Mouse (Mus musculus): ENCODE data around the gene Dlk2.

The Dlk2 gene

DNA sequence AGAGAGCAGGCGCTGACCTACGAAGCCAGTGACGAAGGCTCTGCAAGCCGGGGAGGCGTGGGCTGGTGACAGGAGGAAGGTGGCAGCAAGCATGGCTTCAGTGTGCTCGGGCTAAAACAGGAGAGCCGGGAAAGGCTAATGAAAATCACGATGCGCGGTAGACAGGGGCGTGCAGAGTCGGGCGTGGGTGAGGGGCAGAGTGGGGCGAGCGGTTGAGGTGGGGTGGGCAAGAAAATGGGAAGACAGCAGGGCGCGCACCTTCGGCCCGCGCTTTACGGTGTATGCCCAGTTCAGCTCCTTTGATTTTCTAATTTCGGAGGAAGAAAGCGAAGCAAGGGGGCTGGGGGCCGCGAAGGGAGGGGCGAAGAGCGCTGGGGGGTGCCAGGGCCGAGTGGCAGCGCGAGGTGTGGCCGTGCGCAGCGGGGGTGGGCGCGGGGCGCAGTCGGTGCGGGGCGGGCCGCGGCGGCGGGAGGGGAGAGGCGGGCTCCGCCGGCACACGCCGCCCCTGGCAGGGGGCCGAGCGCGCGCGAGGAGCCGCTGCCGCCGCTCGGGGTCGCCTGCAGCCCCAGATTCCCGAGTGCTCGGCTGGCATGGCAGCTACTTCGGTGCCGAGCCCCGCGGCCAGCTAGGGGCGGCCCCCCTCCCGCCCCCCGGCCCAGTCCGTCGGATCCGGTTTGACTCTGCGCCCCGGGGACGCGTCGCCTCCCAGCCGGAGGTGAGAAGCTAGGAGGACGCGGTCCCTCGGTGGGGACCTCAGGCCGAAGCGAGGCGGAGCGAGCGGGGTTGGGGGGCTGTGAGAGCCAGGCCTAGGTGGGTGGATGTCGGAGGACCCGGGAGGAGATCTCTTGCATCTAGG is at the start of gene Dlk2:
Gene Dlk2 (plus strand): TSS at position 58 of the 856 bp plus-strand sequence.
- peak; percentile 57 for DNase-seq (ENCODE audit: low spot score)

GRCm38 (mm10) chr17:46247512-46248188 is 49.6 kb upstream of the Dlk2 start, which contains the start of the genes Polr1c and Yipf3:
Gene Polr1c, minus strand, starts transcription at chr17:46248054.
Gene Yipf3, plus strand, starts transcription at chr17:46248080.
- DNase-seq (ENCODE audit: low spot score): peak; percentile 95

GRCm38 (mm10) chr17:46248189-46248522 is 49.1 kb upstream of the Dlk2 start:
- DNase-seq (ENCODE audit: low spot score): no peak

- DNase-seq (ENCODE audit: low spot score): no peak
These were observed 46.0 kb upstream of the Dlk2 start for GRCm38 (mm10) chr17:46251174-46251573.

DNA sequence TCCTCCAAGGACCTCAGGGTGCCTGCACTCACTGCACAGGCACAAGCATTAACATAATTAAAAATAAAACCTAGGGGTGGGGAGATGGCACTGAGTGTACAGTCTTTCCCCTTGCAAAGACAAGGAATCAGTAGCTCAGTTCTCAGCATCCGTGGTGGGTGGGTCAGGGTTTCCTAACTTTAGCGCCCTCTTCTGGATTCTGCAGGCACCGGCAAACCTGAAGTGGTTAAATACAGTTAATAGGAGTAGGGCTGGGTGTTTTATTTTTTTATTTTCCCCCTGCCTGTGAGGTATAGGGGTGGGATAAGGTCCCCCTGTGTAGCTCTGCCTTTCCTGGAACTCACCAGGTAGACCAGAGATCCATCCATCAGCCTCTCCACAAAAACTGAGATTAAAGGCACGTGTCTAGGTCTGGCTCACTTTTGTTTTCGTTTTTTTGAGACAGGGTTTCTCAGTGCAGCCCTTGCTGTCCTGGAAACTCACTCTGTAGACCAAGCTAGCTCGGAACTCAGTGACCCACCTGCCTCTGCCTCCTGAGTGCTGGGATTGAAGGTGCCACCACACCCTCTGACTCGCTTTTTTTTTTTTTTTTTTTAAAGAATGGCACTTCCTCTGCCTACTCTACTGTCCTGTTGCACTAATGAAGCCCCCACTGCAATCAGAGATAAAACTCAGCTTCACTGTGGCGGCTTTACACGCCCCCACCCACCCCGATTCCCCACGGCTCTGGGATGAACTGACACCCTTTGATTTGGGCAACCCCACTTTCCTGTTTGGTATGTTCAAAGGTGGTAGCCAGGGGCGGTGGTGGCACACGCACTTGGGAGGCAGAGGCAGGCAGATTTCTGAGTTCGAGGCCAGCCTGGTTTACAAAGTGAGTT is 44.4 kb upstream of the Dlk2 start:
- peak; percentile 60 for DNase-seq (ENCODE audit: low spot score)

GRCm38 (mm10) chr17:46253452-46254084 is 43.7 kb upstream of the Dlk2 start, which contains the start of gene Lrrc73:
Gene Lrrc73, plus strand, starts transcription at chr17:46253531.
- DNase-seq (ENCODE audit: low spot score): peak; percentile 92

- DNase-seq (ENCODE audit: low spot score): no peak
These were observed 43.1 kb upstream of the Dlk2 start for GRCm38 (mm10) chr17:46254106-46254505.

DNA sequence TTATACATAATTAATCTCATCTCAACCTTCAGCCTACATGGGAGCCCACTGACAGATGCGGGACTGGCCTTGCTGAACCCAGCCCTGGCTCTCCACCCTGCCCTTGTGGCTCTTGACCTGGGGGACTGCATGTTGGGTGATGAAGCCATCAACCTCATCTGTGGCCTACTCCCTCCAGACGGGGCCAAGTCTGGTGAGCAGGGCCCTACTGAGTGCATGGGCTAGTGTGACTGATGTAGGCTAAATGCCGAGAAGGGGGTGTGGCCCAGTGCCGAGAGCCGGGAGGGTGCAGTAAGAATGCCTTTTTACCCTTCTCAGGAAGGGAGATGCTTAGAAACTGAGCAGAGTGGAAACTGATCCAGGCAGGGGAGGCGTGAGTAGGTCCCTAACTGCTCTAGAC is 42.1 kb upstream of the Dlk2 start:
- DNase-seq (ENCODE audit: low spot score): no peak

DNA sequence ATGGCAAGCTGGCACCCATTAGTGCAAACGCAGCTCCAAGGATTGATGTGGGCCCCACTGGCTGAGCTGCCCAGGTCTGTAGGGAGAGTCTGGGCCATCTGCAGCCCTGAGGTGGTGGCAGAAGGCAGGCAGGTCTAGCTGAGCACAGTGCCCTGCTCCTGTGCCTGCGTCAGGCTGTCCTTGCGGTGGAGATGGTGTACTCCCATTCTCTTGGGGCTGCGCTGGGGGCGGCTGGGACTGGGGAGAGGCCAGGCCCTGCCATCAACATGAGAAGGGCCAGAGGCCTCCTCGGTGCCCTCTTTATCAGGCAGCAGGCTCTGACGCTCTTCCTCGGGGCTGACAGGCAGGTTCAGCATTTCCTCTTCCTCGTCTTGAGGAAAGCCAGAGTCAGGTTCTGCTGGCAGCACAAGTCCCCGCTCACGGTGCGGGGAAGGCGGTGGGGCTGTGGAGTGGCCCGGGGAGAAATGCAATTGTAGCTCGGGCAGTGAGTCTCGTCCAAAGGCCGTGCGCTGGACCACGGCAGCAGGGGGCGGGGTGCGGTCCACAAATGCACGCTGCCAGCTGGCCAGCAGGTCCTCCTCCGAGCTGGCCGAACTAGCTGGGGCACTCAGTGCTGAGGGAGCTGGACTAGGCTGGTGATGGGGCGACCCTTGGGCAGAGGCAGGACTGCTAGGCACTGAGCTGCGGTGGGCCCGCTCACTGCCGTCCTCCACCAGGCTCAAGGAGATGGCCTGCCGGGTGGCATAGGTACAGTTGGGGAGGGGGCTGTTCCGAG is 38.8 kb upstream of the Dlk2 start:
- no peak for DNase-seq (ENCODE audit: low spot score)

DNA sequence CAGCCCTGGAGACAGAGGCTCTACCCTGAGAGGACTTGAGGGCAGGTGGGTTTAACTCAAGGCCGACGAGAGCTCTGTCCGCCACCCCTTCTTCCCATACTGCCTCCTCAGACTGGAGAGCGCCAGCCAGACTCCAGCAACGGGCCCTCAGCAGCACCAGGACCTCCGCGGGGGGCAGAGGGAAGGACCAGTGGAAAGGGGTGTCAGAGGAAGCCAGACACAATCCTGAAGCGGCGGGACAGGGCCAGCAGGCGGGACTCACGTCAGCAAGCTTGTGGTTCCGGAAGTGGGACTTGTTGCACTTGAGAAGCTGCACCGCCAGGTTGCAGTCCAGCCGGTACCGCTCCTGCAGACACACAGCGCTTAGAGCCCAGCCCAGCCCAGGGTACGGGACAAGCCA is 37.5 kb upstream of the Dlk2 start:
- DNase-seq (ENCODE audit: low spot score): no peak

DNA sequence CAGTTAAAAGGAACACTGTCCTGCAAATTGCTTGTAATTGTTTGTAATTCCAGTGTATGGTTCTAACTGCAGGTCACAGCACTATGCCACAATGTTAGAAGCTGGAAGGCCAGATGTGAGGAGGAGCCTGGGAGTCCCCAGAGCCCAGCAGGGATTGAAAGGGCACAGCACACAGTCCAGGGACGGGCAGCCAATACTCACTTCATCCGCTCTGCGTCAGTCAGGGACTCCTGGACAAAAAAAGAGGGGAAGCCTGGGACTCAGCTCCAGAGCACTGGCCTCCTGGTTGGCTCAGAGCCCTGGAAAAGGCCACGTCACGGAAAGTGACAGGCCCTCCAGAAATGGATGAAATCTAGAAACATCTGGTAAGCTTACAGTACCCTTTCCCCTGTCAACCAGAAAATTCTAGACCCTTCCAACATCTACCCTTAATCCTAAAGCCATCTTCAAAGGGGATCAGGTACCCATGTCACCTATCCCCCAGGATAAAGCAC is 35.0 kb upstream of the Dlk2 start:
- DNase-seq (ENCODE audit: low spot score): no peak

DNA sequence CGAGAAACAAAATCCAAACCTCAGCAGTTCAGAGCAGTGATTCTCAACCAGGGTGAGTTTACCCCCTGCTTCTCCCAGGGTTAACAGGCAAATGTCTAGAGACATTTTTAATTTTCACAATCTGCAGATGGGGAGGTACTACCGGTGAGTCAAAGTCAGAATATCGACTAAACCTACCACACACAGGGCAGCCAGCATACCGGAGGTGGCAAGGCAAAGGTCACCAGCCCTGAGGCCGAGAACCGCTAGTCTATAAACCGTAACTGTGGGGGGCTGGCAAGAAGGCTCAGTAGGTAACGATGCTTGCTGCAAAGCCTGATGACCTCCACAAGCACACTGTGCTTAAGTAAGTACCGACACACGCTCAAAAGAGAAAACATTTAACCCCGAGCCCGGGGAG is 31.7 kb upstream of the Dlk2 start:
- DNase-seq (ENCODE audit: low spot score): no peak

GRCm38 (mm10) chr17:46265918-46266618 is 31.2 kb upstream of the Dlk2 start:
- DNase-seq (ENCODE audit: low spot score): peak; percentile 90

GRCm38 (mm10) chr17:46266986-46267385 is 30.2 kb upstream of the Dlk2 start:
- DNase-seq (ENCODE audit: low spot score): no peak

DNA sequence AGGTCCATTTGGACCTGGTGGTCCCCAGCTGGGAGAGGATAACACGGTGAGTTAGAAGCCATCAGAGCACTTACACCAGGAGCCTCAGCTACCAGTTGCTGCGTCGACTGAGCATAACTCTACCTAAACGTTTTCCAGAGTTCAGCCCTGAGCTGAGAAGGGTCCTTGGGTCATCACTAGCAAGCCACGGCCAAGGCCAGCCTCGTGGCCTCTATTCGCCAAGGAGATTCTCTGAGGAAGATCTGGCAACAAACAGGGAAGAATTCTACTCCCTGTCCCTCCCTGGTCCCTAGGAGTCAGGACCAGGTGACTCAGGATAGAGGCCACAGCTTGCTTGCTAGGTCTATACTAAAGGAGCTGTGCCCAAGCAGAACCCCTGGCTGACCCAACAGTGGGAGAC is 29.7 kb upstream of the Dlk2 start:
- DNase-seq (ENCODE audit: low spot score): no peak

- no peak for DNase-seq (ENCODE audit: low spot score)
These were observed 29.0 kb upstream of the Dlk2 start for GRCm38 (mm10) chr17:46268026-46268720.

GRCm38 (mm10) chr17:46269771-46270534 is 27.3 kb upstream of the Dlk2 start:
- no peak for DNase-seq (ENCODE audit: low spot score)

- DNase-seq (ENCODE audit: low spot score): peak; percentile 58
These were observed 25.2 kb upstream of the Dlk2 start for GRCm38 (mm10) chr17:46272058-46272457.

- no peak for DNase-seq (ENCODE audit: low spot score)
These were observed 24.5 kb upstream of the Dlk2 start for GRCm38 (mm10) chr17:46272675-46273074.
